Mouse (Mus musculus): ENCODE measurements at regions not wholly inside any gene's neighbourhood (a gene's known extent, or its start where the extent isn't known, plus 50 kb on each side); places are given as distances from the start of the nearest gene placed in this dataset.
A peak's percentile ranks its signal among the peaks of the same experiment; 100 is the strongest.

- no peak for DNase-seq
Observed at GRCm38 (mm10) chr3:82781464-82781863, 94.8 kb downstream of the Rbm46 start.

- no peak for DNase-seq
Observed at GRCm38 (mm10) chr3:82770512-82771270, 105.6 kb downstream of the Rbm46 start.

- DNase-seq: no peak
Observed at GRCm38 (mm10) chr3:82767484-82767883, 108.8 kb downstream of the Rbm46 start.

- no peak for DNase-seq
Observed at GRCm38 (mm10) chr3:82759946-82760345, 116.3 kb downstream of the Rbm46 start.

GRCm38 (mm10) chr3:82758967-82759366 lies 117.3 kb downstream of the Rbm46 start:
- no peak for DNase-seq

GRCm38 (mm10) chr3:82725546-82725945 lies 150.7 kb downstream of the Rbm46 start:
- DNase-seq: peak in 1 of 2 experiments; percentile 48

GRCm38 (mm10) chr3:82707628-82708027 lies 159.7 kb upstream of the Npy2r start:
- no peak for DNase-seq

- no peak for DNase-seq
Observed at GRCm38 (mm10) chr3:82692131-82692530, 144.2 kb upstream of the Npy2r start.

- DNase-seq: no peak
Observed at GRCm38 (mm10) chr3:82656159-82656874, 108.4 kb upstream of the Npy2r start.

- no peak for DNase-seq
Observed at GRCm38 (mm10) chr3:82652346-82652745, 104.5 kb upstream of the Npy2r start.

GRCm38 (mm10) chr3:82640052-82640451 lies 92.2 kb upstream of the Npy2r start:
- no peak for DNase-seq

GRCm38 (mm10) chr3:82636666-82637065 lies 88.8 kb upstream of the Npy2r start:
- DNase-seq: no peak

GRCm38 (mm10) chr3:82620418-82621003 lies 72.6 kb upstream of the Npy2r start:
- no peak for DNase-seq

GRCm38 (mm10) chr3:82619371-82619770 lies 71.5 kb upstream of the Npy2r start:
- DNase-seq: no peak

GRCm38 (mm10) chr3:82601880-82602279 lies 54.0 kb upstream of the Npy2r start:
- DNase-seq: no peak

GRCm38 (mm10) chr3:82598656-82599055 lies 50.8 kb upstream of the Npy2r start:
- peak in 1 of 2 experiments; percentile 2 for DNase-seq

Data from kidney, postnatal 25 days (tissue).